ENCODE assay signal across 15 mouse cellular contexts in genomic region chr2:145697160-145697559, GRCm38 (mm10).
"Had no signal": no experiment of that assay in that cellular context is flagged by ENCODE, and none has a peak within 500 bp of the region (broad histone marks: within the 10 kb centered on the region; RNA-seq: fewer than 3 reads in every experiment).

No protein-coding gene starts in this region.

- H3K9ac ChIP-seq: neural tube, embryonic 15.5 days; stomach, embryonic 15.5 days had no signal

- DNase-seq: retina, postnatal 1 day; right cerebral cortex, adult 18-20 months; right cerebral cortex, postnatal 14 days; right cerebral cortex, postnatal 25 days; right cerebral cortex, postnatal 4 days; spleen, adult 18-20 months; thymus, adult 18-20 months; thymus, adult 2 months; thymus, postnatal 14 days; thymus, postnatal 25 days; thymus, postnatal 36 days; thymus, postnatal 4 days had no signal

- H3K4me3 ChIP-seq: neural tube, embryonic 15.5 days; stomach, embryonic 15.5 days had no signal

- H3K36me3 ChIP-seq: neural tube, embryonic 15.5 days; stomach, embryonic 15.5 days had no signal

- H3K27me3 ChIP-seq: neural tube, embryonic 15.5 days; stomach, embryonic 15.5 days had no signal

- H3K4me2 ChIP-seq: neural tube, embryonic 15.5 days; stomach, embryonic 15.5 days had no signal

- H3K9me3 ChIP-seq: neural tube, embryonic 15.5 days; stomach, embryonic 15.5 days had no signal

- H3K27ac ChIP-seq: neural tube, embryonic 15.5 days; stomach, embryonic 15.5 days; stomach, postnatal 0 days had no signal

- H3K4me1 ChIP-seq: stomach, embryonic 15.5 days had no signal
